Mouse (Mus musculus): ENCODE results near the gene Stpg3. TPM values are rescaled to one million over a fixed set of nuclear protein-coding genes. Genes with fewer than 3 reads are reported as not detected.

Gene Stpg3
- polyA plus RNA-seq, 1 experiment from 2014 or later, result not detected

DNA sequence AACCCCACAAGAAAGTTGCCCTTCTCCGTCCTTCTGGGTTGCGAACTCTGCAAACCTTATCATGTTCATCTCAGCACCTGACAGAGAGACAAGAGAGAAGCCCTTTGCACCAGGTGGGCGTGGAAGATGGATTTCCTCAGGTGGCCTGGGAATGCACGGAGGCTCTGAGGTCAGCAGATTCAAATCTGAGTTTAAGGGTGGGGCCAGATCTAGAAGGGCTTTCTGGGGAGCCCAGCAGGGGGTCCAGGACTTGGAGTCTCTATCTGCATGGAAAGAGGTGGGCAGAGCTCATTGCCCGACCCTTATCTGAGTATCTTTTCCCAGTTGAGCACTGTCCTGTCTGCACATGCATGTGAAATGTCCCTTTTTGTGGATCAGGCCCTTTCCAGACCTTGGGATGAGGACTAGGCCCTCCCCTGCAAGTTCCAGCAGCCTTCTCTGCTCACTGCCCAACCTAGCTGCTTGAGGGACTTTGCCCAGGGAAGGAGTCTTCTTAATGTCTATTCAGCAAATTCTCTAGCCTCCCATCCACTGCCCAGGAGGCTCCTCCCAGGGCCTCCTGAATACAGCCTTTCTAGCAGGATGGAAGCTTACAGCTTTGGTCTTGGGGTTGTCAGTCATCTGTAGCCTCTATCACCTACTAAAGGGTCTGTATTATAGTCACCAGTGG is 20.2 kb upstream of the Stpg3 start:
- no peak for ATAC-seq (ENCODE audit: insufficient number of reproducible peaks, low FRiP score)
- no peaks in the 10 kb centered on the region for H3K4me1 ChIP-seq (replicated peaks)
- no peak overlapping the region for H3K9ac ChIP-seq
- no peak overlapping the region for H3K4me2 ChIP-seq
- H3K27ac ChIP-seq (ENCODE audit: poor library complexity, severe bottlenecking), result no peak overlapping the region
- H3K9me3 ChIP-seq (replicated peaks), result no peaks in the 10 kb centered on the region
- WGBS, result 58% methylated on average over 5 of the region's 5 CpGs
- H3K4me3 ChIP-seq, result no peak overlapping the region
- H3K36me3 ChIP-seq, result no peaks in the 10 kb centered on the region
- H3K27me3 ChIP-seq (replicated peaks), result peaks cover 75% of the 10 kb centered on the region

DNA sequence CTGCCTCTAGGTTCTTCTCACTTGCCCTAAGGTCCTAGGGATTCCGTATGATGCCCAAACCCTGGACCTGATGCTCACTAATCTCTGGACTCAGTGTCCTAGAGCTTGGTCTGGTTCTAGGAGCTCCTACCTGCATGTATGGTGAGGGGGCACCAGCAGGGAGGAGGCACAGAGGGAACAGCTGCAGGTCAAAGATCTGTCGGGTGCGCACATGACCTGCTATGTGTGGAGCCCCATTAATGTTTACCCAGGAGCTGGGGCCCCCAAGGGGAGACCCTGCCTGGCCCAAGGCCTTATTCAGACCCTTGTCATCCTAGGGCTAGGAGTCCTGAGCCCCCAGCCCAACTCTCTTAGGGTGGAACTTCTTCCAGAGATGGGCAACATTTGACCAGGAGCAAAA is 19.6 kb upstream of the Stpg3 start, which contains the start of gene Slc34a3:
TSS of gene Slc34a3 (minus strand) at position 315 of the 400 bp plus-strand sequence.
- H3K27ac ChIP-seq (ENCODE audit: poor library complexity, severe bottlenecking), result no peak within 1 kb of the TSS
- no peak for ATAC-seq (ENCODE audit: insufficient number of reproducible peaks, low FRiP score)
- no peak within 1 kb of the TSS for H3K9ac ChIP-seq
- no peak within 1 kb of the TSS for H3K4me3 ChIP-seq
- no peaks in the 10 kb centered on the region for H3K9me3 ChIP-seq (replicated peaks)
- no peaks in the 10 kb centered on the region for H3K4me1 ChIP-seq (replicated peaks)
- peaks cover 71% of the 10 kb centered on the region for H3K27me3 ChIP-seq (replicated peaks)
- no peaks in the 10 kb centered on the region for H3K36me3 ChIP-seq
- 80% methylated on average over 3 of the region's 3 CpGs for WGBS
- H3K4me2 ChIP-seq, result no peak within 1 kb of the TSS

DNA sequence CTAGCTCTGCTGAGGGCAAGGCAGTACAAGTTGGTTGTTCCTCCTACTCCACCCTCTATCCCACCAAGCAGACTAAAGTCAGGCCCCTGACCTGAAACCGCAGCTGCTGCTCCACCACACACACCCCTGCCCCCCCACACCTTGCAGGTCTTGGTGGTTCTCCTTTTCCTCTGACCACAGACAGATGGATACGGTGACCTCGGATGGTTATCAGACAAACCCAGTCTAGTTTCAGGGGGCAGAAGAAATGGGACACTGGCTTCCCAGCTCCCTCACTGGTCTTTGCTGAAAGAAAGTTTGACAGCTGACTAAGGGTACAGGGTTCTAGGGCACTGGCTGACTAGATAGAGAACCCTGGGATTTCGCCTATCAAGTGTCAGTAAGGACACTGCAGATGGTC is 19.0 kb upstream of the Stpg3 start:
- no peaks in the 10 kb centered on the region for H3K36me3 ChIP-seq
- peaks cover 67% of the 10 kb centered on the region for H3K27me3 ChIP-seq (replicated peaks)
- H3K4me3 ChIP-seq, result no peak overlapping the region
- H3K4me1 ChIP-seq (replicated peaks), result 0 out of 2 replicates have a peak, but pooled peaks cover 2% of the 10 kb centered on the region
- H3K4me2 ChIP-seq, result no peak overlapping the region
- no peaks in the 10 kb centered on the region for H3K9me3 ChIP-seq (replicated peaks)
- WGBS, result 70% methylated on average over 4 of the region's 4 CpGs
- H3K27ac ChIP-seq (ENCODE audit: poor library complexity, severe bottlenecking), result no peak overlapping the region
- no peak for ATAC-seq (ENCODE audit: insufficient number of reproducible peaks, low FRiP score)
- H3K9ac ChIP-seq, result no peak overlapping the region

DNA sequence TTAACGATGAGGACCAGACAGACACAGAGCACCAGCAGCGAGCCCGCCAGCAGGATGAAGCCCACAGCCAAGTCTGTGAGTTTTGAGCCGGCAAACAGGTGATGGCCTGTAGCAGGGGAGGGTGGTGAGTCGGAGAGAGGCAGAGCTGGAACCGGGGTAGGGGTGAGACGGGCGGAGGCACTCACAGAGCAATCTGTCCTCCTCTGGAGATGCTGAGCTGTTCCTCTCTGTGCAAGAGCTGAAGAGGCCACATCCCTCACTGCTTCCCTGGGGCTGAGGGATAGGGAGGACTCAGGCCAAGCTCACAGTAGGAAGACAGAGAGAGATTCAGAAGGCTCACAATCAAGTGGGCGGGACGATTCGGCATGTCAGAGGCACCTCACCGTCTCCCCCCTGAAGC is 16.6 kb upstream of the Stpg3 start:
- peaks cover 64% of the 10 kb centered on the region for H3K27me3 ChIP-seq (replicated peaks)
- H3K36me3 ChIP-seq, result no peaks in the 10 kb centered on the region
- no peak overlapping the region for H3K4me2 ChIP-seq
- no peak overlapping the region for H3K4me3 ChIP-seq
- 46% methylated on average over 12 of the region's 12 CpGs for WGBS
- no peaks in the 10 kb centered on the region for H3K9me3 ChIP-seq (replicated peaks)
- no peak overlapping the region for H3K9ac ChIP-seq
- no peak overlapping the region for H3K27ac ChIP-seq (ENCODE audit: poor library complexity, severe bottlenecking)
- 0 out of 2 replicates have a peak, but pooled peaks cover 6% of the 10 kb centered on the region for H3K4me1 ChIP-seq (replicated peaks)
- ATAC-seq (ENCODE audit: insufficient number of reproducible peaks, low FRiP score), result no peak

DNA sequence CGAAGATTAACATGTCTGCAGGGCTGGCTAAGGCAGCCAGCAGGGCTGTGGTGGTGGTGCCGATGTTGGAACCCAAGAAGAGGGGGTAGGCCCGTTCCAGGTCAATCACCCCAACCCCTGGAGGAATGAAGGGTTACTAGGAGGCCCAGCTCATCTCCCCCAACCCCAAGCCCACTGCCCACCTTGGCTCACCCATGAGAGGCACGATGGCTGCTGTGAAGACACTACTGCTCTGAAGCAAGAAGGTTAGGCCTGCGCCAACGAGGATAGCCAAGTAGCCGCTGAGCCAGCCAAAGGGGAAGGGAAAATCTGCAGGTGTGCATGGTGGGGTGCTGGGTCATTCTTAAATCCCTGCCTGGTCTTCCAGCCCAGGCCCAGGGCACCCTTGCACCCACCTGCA is 16.1 kb upstream of the Stpg3 start:
- peaks cover 60% of the 10 kb centered on the region for H3K27me3 ChIP-seq (replicated peaks)

DNA sequence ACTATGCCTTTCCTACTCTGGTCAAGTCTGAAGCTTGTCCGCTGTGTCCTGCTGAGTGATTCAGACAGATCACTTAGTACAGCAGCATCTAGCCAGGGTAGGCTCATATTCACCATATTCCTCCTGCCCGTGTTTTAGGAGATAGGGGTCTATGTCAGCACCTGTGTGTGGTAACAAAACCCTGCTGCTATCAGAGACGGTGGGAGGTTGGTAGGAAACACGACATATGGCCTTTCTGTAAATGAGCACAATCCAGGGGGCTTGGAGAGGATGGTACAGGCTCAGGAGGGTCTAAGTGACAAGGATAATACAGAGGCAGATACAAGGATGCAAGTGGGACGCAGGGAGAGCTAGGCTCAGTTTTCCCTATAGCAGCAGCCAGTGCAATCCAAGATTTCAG is 15.1 kb upstream of the Stpg3 start:
- H3K4me2 ChIP-seq, result no peak overlapping the region
- peaks cover 11% of the 10 kb centered on the region for H3K4me1 ChIP-seq (replicated peaks)
- no peak overlapping the region for H3K27ac ChIP-seq (ENCODE audit: poor library complexity, severe bottlenecking)
- H3K9me3 ChIP-seq (replicated peaks), result no peaks in the 10 kb centered on the region
- peaks cover 51% of the 10 kb centered on the region for H3K27me3 ChIP-seq (replicated peaks)
- no peak overlapping the region for H3K9ac ChIP-seq
- ATAC-seq (ENCODE audit: insufficient number of reproducible peaks, low FRiP score), result no peak
- WGBS, result 72% methylated on average over 5 of the region's 5 CpGs
- no peaks in the 10 kb centered on the region for H3K36me3 ChIP-seq
- H3K4me3 ChIP-seq, result no peak overlapping the region

More for the DNA sequence above, 16.1 kb upstream of the Stpg3 start:
- H3K4me1 ChIP-seq (replicated peaks), result peaks cover 10% of the 10 kb centered on the region
- H3K9me3 ChIP-seq (replicated peaks), result no peaks in the 10 kb centered on the region
- H3K36me3 ChIP-seq, result no peaks in the 10 kb centered on the region
- H3K9ac ChIP-seq, result no peak overlapping the region
- WGBS, result 78% methylated on average over 7 of the region's 7 CpGs
- H3K4me3 ChIP-seq, result no peak overlapping the region
- H3K27ac ChIP-seq (ENCODE audit: poor library complexity, severe bottlenecking), result no peak overlapping the region
- no peak for ATAC-seq (ENCODE audit: insufficient number of reproducible peaks, low FRiP score)
- no peak overlapping the region for H3K4me2 ChIP-seq

DNA sequence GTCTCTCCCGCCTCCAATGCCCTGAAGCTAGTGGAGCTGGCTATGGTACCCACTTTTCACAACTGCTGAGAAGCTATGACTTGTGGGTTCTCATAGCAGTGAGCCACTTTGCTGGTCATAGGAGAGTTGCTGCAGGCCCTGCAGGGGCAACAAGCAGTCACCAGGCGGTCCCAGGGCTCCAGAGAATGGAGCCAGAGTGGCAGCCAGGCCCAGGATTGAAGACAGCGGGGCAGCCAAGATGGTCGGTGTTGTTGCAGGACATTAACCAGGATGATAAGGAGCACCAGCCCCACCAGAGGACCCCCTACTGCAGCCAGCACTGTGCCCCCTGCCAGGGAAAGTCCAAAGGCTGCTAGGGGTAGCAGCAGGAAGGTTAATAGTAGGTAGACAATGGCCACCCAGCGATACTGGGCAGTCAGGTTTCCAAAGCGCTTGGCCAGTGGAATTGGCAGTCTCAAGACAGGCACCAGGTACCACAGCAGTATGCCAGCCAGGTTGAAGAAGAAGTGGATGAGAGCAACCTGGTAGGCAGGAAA is 14.6 kb upstream of the Stpg3 start:
- Histone ChIP-seq H3K27ac (ENCODE audit: poor library complexity, severe bottlenecking) (no peak overlapping the region), H3K27me3 (replicated peaks) (peaks cover 46% of the 10 kb centered on the region), H3K9ac (no peak overlapping the region), H3K4me3 (no peak overlapping the region), H3K36me3 (no peaks in the 10 kb centered on the region), H3K4me2 (peak overlapping the region; percentile 60), H3K9me3 (replicated peaks) (no peaks in the 10 kb centered on the region), H3K4me1 (replicated peaks) (peaks cover 11% of the 10 kb centered on the region)
- WGBS, result 65% methylated on average over 6 of the region's 6 CpGs
- no peak for ATAC-seq (ENCODE audit: insufficient number of reproducible peaks, low FRiP score)

DNA sequence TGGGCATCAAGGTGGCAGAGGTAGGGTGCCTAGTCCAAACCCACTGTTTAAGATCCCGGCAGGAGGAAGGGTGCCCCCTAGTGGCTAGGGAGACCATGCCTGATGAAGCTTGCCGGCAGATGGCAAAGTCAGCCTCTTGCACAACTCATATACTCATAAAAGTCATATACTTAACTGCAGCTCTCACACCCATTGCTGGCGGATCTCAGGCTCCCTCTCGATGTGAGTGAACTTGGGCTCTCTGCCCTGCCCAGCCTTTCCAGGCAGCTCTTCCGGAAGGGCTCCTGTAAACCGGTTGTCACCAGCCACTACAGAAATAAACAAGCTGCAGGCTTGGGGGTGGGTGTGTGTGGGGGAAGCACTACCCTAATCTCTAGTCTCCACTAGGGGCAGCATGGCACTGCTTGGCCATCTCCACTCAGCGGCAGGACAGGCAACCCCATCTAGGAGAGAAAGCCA is 14.0 kb upstream of the Stpg3 start:
- Histone ChIP-seq H3K36me3 (peaks cover 2% of the 10 kb centered on the region; the same call in 1 of the 2 replicates), H3K9ac (no peak overlapping the region), H3K4me2 (peak overlapping the region; percentile 60), H3K27me3 (replicated peaks) (peaks cover 40% of the 10 kb centered on the region), H3K4me3 (peak overlapping the region; percentile 32), H3K9me3 (replicated peaks) (no peaks in the 10 kb centered on the region), H3K27ac (ENCODE audit: poor library complexity, severe bottlenecking) (peak overlapping the region; percentile 58), H3K4me1 (replicated peaks) (peaks cover 15% of the 10 kb centered on the region)
- ATAC-seq (ENCODE audit: insufficient number of reproducible peaks, low FRiP score), result no peak
- WGBS, result under 1% methylated on average over 7 of the region's 7 CpGs

DNA sequence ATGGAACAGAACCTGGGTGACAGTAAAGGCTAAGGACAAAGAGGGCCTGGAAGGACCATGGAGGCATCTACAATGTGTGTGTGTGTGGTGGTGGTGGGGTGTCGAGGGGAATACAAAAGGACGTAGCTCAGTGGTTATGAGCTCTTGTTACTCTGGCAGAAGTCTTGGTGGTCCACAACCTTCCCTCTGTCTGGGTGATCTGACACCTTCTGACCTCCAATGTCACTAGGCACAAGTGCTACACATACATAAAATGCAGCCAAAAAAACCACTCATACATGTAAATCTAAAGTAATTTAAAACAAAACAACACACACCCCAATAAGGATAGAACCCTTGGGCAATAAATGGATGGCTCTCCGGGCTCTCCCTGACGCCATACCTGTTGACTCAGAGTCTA is 13.0 kb upstream of the Stpg3 start:
- H3K36me3 ChIP-seq, result peaks cover 3% of the 10 kb centered on the region; the same call in 1 of the 2 replicates
- H3K27me3 ChIP-seq (replicated peaks), result peaks cover 30% of the 10 kb centered on the region
- H3K9ac ChIP-seq, result no peak overlapping the region
- WGBS, result 88% methylated on average over 4 of the region's 4 CpGs
- no peaks in the 10 kb centered on the region for H3K9me3 ChIP-seq (replicated peaks)
- ATAC-seq (ENCODE audit: insufficient number of reproducible peaks, low FRiP score), result no peak
- no peak overlapping the region for H3K27ac ChIP-seq (ENCODE audit: poor library complexity, severe bottlenecking)
- H3K4me2 ChIP-seq, result no peak overlapping the region
- peaks cover 19% of the 10 kb centered on the region for H3K4me1 ChIP-seq (replicated peaks)
- H3K4me3 ChIP-seq, result no peak overlapping the region

DNA sequence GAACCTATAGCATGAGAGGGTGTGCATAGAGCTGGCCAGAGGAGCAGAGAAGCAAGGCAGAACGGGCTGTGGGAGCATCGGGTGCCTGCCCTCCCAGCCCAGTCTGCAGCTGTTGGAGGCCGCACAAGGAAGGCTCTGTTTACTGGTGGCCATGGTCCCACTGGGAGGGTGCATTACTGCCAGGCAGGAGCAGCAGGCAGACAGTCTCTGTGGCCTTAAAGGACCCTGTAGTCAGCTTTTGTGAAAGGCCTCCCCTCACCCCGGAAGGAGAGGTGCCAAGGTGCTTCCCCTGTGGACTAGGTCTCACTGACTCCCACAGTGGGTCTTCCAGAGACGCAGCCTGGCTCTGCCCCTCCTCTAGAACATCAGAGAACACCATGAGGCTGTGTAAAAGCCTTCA is 12.4 kb upstream of the Stpg3 start:
- WGBS, result 88% methylated on average over 5 of the region's 5 CpGs
- Histone ChIP-seq H3K9me3 (replicated peaks) (no peaks in the 10 kb centered on the region), H3K36me3 (peaks cover 5% of the 10 kb centered on the region), H3K27me3 (replicated peaks) (peaks cover 24% of the 10 kb centered on the region), H3K4me1 (replicated peaks) (peaks cover 19% of the 10 kb centered on the region), H3K27ac (ENCODE audit: poor library complexity, severe bottlenecking) (no peak overlapping the region), H3K4me3 (no peak overlapping the region), H3K9ac (no peak overlapping the region), H3K4me2 (no peak overlapping the region)
- no peak for ATAC-seq (ENCODE audit: insufficient number of reproducible peaks, low FRiP score)

DNA sequence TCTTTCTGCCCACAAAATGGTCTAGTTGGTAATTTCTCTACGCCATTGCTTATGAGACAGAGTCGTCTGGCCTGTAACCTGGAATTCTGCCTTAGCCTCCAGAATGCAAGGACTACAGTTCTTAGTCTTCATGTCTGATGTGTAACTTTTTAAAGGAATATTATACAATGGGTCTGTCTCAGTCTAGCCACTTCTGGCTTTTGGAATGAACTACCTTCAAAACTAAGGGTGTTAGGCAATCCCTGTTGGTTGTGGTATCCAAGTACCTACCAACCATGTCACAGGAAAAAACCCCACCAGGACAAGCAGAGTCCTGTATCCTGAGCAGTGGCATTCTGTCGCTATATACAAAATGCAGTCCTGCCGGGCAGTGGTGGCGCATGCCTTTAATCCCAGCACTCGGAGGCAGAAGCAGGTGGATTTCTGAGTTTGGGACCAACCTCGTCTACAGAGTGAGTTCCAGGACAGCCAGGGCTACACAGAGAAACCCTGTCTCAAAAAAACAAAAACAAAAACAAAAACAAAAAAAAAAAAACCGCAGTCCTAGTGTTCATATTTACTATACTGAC is 11.5 kb upstream of the Stpg3 start:
- Histone ChIP-seq H3K9ac (0 out of 2 replicates have a peak overlapping the region, but pooled peaks have one; percentile 65), H3K36me3 (peaks cover 11% of the 10 kb centered on the region), H3K4me3 (peak overlapping the region; percentile 52; the same call in 1 of the 2 replicates), H3K9me3 (replicated peaks) (no peaks in the 10 kb centered on the region), H3K27ac (ENCODE audit: poor library complexity, severe bottlenecking) (peak overlapping the region; percentile 95), H3K27me3 (replicated peaks) (peaks cover 14% of the 10 kb centered on the region), H3K4me2 (peak overlapping the region; percentile 51), H3K4me1 (replicated peaks) (peaks cover 19% of the 10 kb centered on the region)
- ATAC-seq (ENCODE audit: insufficient number of reproducible peaks, low FRiP score), result no peak
- 73% methylated on average over 8 of the region's 8 CpGs for WGBS

Data from heart, embryonic 12.5 days (tissue).